Mouse (Mus musculus) granulocyte monocyte progenitor cell, adult 5-6 weeks (primary cell): ENCODE measurements around the gene Gm28374. TPM values are rescaled to one million over a fixed set of nuclear protein-coding genes. Genes with fewer than 3 reads are reported as not detected.

Source experiments
- ATAC-seq: replicated peaks from 2 replicates; pipeline ENCODE4 v1.8.0; 2016; ENCODE audit warnings: mild to moderate bottlenecking, moderate TSS enrichment, inconsistent platforms; ENCODE audit not compliant: poor library complexity, severe bottlenecking
- total RNA-seq, 2 experiments: library from RNA; stranded (forward) in 1 of 2; stranded (reverse) in 1 of 2; fragments of 200-712, 200-1000 nt in 1 of 2; fragments of >200 nt in 1 of 2; fragmentation: Nextera tagmentation in 1 of 2; gene quantifications; 2 replicates each; pipeline ENCODE4 v1.2.3; 2014 to 2017

Gm28374 gene
- total RNA-seq, 2 experiments from 2014 or later: not detected

GRCm38 (mm10) chr19:6029426-6029825 is 52.6 kb downstream of the Gm28374 start:
- ATAC-seq: no peak

DNA sequence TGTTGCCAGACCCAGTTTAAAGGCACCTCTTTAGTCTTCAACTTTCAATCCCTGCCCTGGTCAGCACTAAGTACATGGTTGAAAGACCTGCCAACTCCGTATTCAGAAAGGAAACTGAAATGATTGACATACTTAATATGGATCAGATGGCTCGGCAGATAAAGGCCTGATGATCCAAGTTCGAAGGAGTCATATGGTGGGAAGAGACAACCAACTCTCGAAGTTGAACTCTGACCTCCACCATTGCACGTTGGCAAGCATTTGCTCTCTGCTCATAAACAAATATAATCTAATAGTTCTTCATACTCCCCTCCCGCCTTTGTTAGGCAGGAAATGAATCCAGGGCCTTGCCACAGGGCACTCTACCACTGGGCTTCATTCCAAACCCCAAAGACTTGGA is 53.1 kb downstream of the Gm28374 start:
- ATAC-seq: no peak

Other genes starting within 250 kb of the Gm28374 start
- 17.9 and 25.4 TPM in 2 replicates for gene Frmd8, start 207.0 kb downstream of the Gm28374 start, total RNA-seq (2014; fragmentation: Nextera tagmentation)
- 19.0 and 28.4 TPM in 2 replicates for gene Frmd8, start 207.0 kb downstream of the Gm28374 start, total RNA-seq (2017)
- gene Slc25a45, start 204.4 kb downstream of the Gm28374 start, total RNA-seq (2014; fragmentation: Nextera tagmentation): 38.2 and 44.5 TPM in 2 replicates
- gene Slc25a45, start 204.4 kb downstream of the Gm28374 start, total RNA-seq (2017): 35.5 and 35.6 TPM in 2 replicates
- gene Tigd3, start 188.1 kb downstream of the Gm28374 start, total RNA-seq (2014; fragmentation: Nextera tagmentation): 1.1 and 2.5 TPM in 2 replicates
- gene Tigd3, start 188.1 kb downstream of the Gm28374 start, total RNA-seq (2017): 2.3 and 4.4 TPM in 2 replicates
- gene Dpf2, start 169.2 kb downstream of the Gm28374 start, total RNA-seq (2014; fragmentation: Nextera tagmentation): 97.3 and 126 TPM in 2 replicates
- 62.7 and 108 TPM in 2 replicates for gene Dpf2, start 169.2 kb downstream of the Gm28374 start, total RNA-seq (2017)
- 0.23 TPM in 1 of 2 replicates, not detected in the other for gene Cdc42ep2, start 157.4 kb downstream of the Gm28374 start, total RNA-seq (2014; fragmentation: Nextera tagmentation)
- not detected in 2 replicates for gene Cdc42ep2, start 157.4 kb downstream of the Gm28374 start, total RNA-seq (2017)
- 122 and 129 TPM in 2 replicates for gene Pola2, start 118.1 kb downstream of the Gm28374 start, total RNA-seq (2014; fragmentation: Nextera tagmentation)
- gene Pola2, start 118.1 kb downstream of the Gm28374 start, total RNA-seq (2017): 56.9 and 64.9 TPM in 2 replicates
- not detected in 2 replicates for gene Slc22a20, start 96.1 kb downstream of the Gm28374 start, total RNA-seq (2014; fragmentation: Nextera tagmentation)
- not detected in 2 replicates for gene Slc22a20, start 96.1 kb downstream of the Gm28374 start, total RNA-seq (2017)
- gene Capn1, start 66.4 kb downstream of the Gm28374 start, total RNA-seq (2014; fragmentation: Nextera tagmentation): 35.2 and 38.6 TPM in 2 replicates
- gene Capn1, start 66.4 kb downstream of the Gm28374 start, total RNA-seq (2017): 32.2 and 37.7 TPM in 2 replicates
- 33.6 and 46.5 TPM in 2 replicates for gene Syvn1, start 35.7 kb downstream of the Gm28374 start, total RNA-seq (2014; fragmentation: Nextera tagmentation)
- gene Syvn1, start 35.7 kb downstream of the Gm28374 start, total RNA-seq (2017): 3.8 and 8.2 TPM in 2 replicates
- gene Mrpl49, start 24.5 kb downstream of the Gm28374 start, total RNA-seq (2014; fragmentation: Nextera tagmentation): 39.7 and 52.3 TPM in 2 replicates
- gene Mrpl49, start 24.5 kb downstream of the Gm28374 start, total RNA-seq (2017): 45.2 and 46.1 TPM in 2 replicates
- gene Fau, start 24.4 kb downstream of the Gm28374 start, total RNA-seq (2014; fragmentation: Nextera tagmentation): 2,326 and 2,717 TPM in 2 replicates
- gene Fau, start 24.4 kb downstream of the Gm28374 start, total RNA-seq (2017): 1,639 and 2,001 TPM in 2 replicates
- 5.0 and 17.6 TPM in 2 replicates for gene Znhit2, start 21.1 kb downstream of the Gm28374 start, total RNA-seq (2014; fragmentation: Nextera tagmentation)
- gene Znhit2, start 21.1 kb downstream of the Gm28374 start, total RNA-seq (2017): 13.7 and 17.6 TPM in 2 replicates
- gene Tm7sf2, start 13.9 kb downstream of the Gm28374 start, total RNA-seq (2014; fragmentation: Nextera tagmentation): 14.4 and 19.3 TPM in 2 replicates
- 3.4 and 4.0 TPM in 2 replicates for gene Tm7sf2, start 13.9 kb downstream of the Gm28374 start, total RNA-seq (2017)
- 33.1 and 44.0 TPM in 2 replicates for gene Vps51, start 5.0 kb downstream of the Gm28374 start, total RNA-seq (2014; fragmentation: Nextera tagmentation)
- 48.0 and 48.5 TPM in 2 replicates for gene Vps51, start 5.0 kb downstream of the Gm28374 start, total RNA-seq (2017)
- gene Tmem262, start 2.2 kb downstream of the Gm28374 start, total RNA-seq (2014; fragmentation: Nextera tagmentation): not detected in 2 replicates
- gene Tmem262, start 2.2 kb downstream of the Gm28374 start, total RNA-seq (2017): not detected in 2 replicates
- gene Zfpl1, start 2.7 kb upstream of the Gm28374 start, total RNA-seq (2014; fragmentation: Nextera tagmentation): 11.9 and 21.6 TPM in 2 replicates
- 19.9 and 30.2 TPM in 2 replicates for gene Zfpl1, start 2.7 kb upstream of the Gm28374 start, total RNA-seq (2017)
- gene Cdca5, start 2.7 kb upstream of the Gm28374 start, total RNA-seq (2014; fragmentation: Nextera tagmentation): 39.0 and 43.6 TPM in 2 replicates
- 34.8 and 42.1 TPM in 2 replicates for gene Cdca5, start 2.7 kb upstream of the Gm28374 start, total RNA-seq (2017)
- gene AC131692.1, start 12.2 kb upstream of the Gm28374 start, total RNA-seq (2014; fragmentation: Nextera tagmentation): 2.7 TPM in 1 of 2 replicates, not detected in the other
- 2.2 TPM in 1 of 2 replicates, not detected in the other for gene AC131692.1, start 12.2 kb upstream of the Gm28374 start, total RNA-seq (2017)
- 0.28 and 1.1 TPM in 2 replicates for gene Naaladl1, start 23.5 kb upstream of the Gm28374 start, total RNA-seq (2014; fragmentation: Nextera tagmentation)
- not detected in 2 replicates for gene Naaladl1, start 23.5 kb upstream of the Gm28374 start, total RNA-seq (2017)
- 8.5 and 10.2 TPM in 2 replicates for gene Sac3d1, start 36.4 kb upstream of the Gm28374 start, total RNA-seq (2014; fragmentation: Nextera tagmentation)
- 5.9 and 7.2 TPM in 2 replicates for gene Sac3d1, start 36.4 kb upstream of the Gm28374 start, total RNA-seq (2017)
- gene Snx15, start 46.0 kb upstream of the Gm28374 start, total RNA-seq (2014; fragmentation: Nextera tagmentation): 31.2 and 31.3 TPM in 2 replicates
- 9.7 and 11.2 TPM in 2 replicates for gene Snx15, start 46.0 kb upstream of the Gm28374 start, total RNA-seq (2017)
- 5.1 TPM in 1 of 2 replicates, not detected in the other for gene Batf2, start 58.7 kb upstream of the Gm28374 start, total RNA-seq (2014; fragmentation: Nextera tagmentation)
- 0.77 and 2.3 TPM in 2 replicates for gene Batf2, start 58.7 kb upstream of the Gm28374 start, total RNA-seq (2017)
- gene Arl2, start 59.3 kb upstream of the Gm28374 start, total RNA-seq (2014; fragmentation: Nextera tagmentation): 22.6 and 37.1 TPM in 2 replicates
- gene Arl2, start 59.3 kb upstream of the Gm28374 start, total RNA-seq (2017): 27.1 and 30.7 TPM in 2 replicates
- not detected in 2 replicates for gene Majin, start 102.1 kb upstream of the Gm28374 start, total RNA-seq (2014; fragmentation: Nextera tagmentation)
- not detected in 2 replicates for gene Majin, start 102.1 kb upstream of the Gm28374 start, total RNA-seq (2017)
- not detected in 2 replicates for gene Gpha2, start 144.1 kb upstream of the Gm28374 start, total RNA-seq (2014; fragmentation: Nextera tagmentation)
- gene Gpha2, start 144.1 kb upstream of the Gm28374 start, total RNA-seq (2017): not detected in 2 replicates
- gene Ppp2r5b, start 153.6 kb upstream of the Gm28374 start, total RNA-seq (2014; fragmentation: Nextera tagmentation): 3.0 and 3.1 TPM in 2 replicates
- gene Ppp2r5b, start 153.6 kb upstream of the Gm28374 start, total RNA-seq (2017): 1.9 and 3.7 TPM in 2 replicates
- gene Atg2a, start 159.4 kb upstream of the Gm28374 start, total RNA-seq (2014; fragmentation: Nextera tagmentation): 18.3 and 30.9 TPM in 2 replicates
- gene Atg2a, start 159.4 kb upstream of the Gm28374 start, total RNA-seq (2017): 5.5 and 8.3 TPM in 2 replicates
- 20.4 and 20.6 TPM in 2 replicates for gene Ehd1, start 194.5 kb upstream of the Gm28374 start, total RNA-seq (2014; fragmentation: Nextera tagmentation)
- gene Ehd1, start 194.5 kb upstream of the Gm28374 start, total RNA-seq (2017): 16.2 and 21.6 TPM in 2 replicates
- 2.6 and 4.1 TPM in 2 replicates for gene Cdc42bpg, start 224.2 kb upstream of the Gm28374 start, total RNA-seq (2014; fragmentation: Nextera tagmentation)
- 3.6 and 4.4 TPM in 2 replicates for gene Cdc42bpg, start 224.2 kb upstream of the Gm28374 start, total RNA-seq (2017)